Mouse (Mus musculus) heart, embryonic 11.5 days (tissue): ENCODE measurements around the gene Gm49333. TPM values are rescaled to one million over a fixed set of nuclear protein-coding genes. Genes with fewer than 3 reads are reported as not detected.

Source experiments
- ATAC-seq: fragments of 200-750 bp; cut with Nextera tagmentation; replicated peaks from 2 replicates; pipeline ENCODE4 v1.8.0; 2017; ENCODE audit warnings: moderate library complexity; ENCODE audit not compliant: insufficient number of reproducible peaks, low FRiP score, low TSS enrichment
- H3K27ac ChIP-seq: fragments of 300-500 bp; sonication (generic); 2 replicates; pipeline ENCODE4 v1.5.1; 2014; ENCODE audit warnings: mild to moderate bottlenecking, low read depth, low read length
- H3K27me3 ChIP-seq: fragments of 300-500 bp; sonication (generic); 2 replicates; pipeline ENCODE4 v1.6.1; 2014; ENCODE audit warnings: mild to moderate bottlenecking, low read length, mixed read lengths; ENCODE audit not compliant: control insufficient read depth, insufficient read depth
- H3K36me3 ChIP-seq: fragments of 300-500 bp; sonication (generic); 2 replicates; pipeline ENCODE4 v1.6.1; 2014; ENCODE audit warnings: mild to moderate bottlenecking, low read length, moderate library complexity, mixed read lengths; ENCODE audit not compliant: control insufficient read depth, insufficient read depth
- H3K4me1 ChIP-seq: fragments of 300-500 bp; sonication (generic); 2 replicates; pipeline ENCODE4 v1.6.1; 2014; ENCODE audit warnings: low read length; ENCODE audit not compliant: control insufficient read depth, insufficient read depth
- H3K4me2 ChIP-seq: fragments of 300-500 bp; sonication (generic); 2 replicates; pipeline ENCODE4 v1.6.1; 2014; ENCODE audit warnings: mild to moderate bottlenecking, moderate library complexity
- H3K4me3 ChIP-seq: fragments of 300-500 bp; sonication (generic); 2 replicates; pipeline ENCODE4 v1.5.1; 2014; ENCODE audit warnings: low read depth, low read length
- H3K9ac ChIP-seq: fragments of 300-500 bp; sonication (generic); 2 replicates; pipeline ENCODE4 v1.6.1; 2014; ENCODE audit warnings: mild to moderate bottlenecking, low read depth, low read length, moderate library complexity
- H3K9me3 ChIP-seq: fragments of 300-500 bp; sonication (generic); replicated peaks from 2 replicates; pipeline ENCODE4 v1.6.1; 2016; ENCODE audit warnings: low read length; ENCODE audit not compliant: control insufficient read depth
- WGBS: fragments of 180-500 bp; shearing (Covaris S2); extraction: QIAGEN DNeasy Blood & Tissue Kit; methylation state at CpG from one replicate; pipeline ENCODE4 v1.1.7; 2014; ENCODE audit not compliant: insufficient replicate concordance; 5-methylcytosine and 5-hydroxymethylcytosine counted together
- microRNA counts: library from miRNA; unstranded; fragments of <30 nt; microRNA quantifications from one replicate; lab custom pipeline; 2015
- microRNA-seq: library from miRNA; unstranded; fragments of <30 nt; microRNA quantifications from one replicate; pipeline ENCODE4, GENCODE M21; 2016; ENCODE audit warnings: borderline number of aligned reads
- polyA plus RNA-seq: library from polyadenylated mRNA; unstranded; fragments of >200 nt; fragmentation: Nextera tagmentation; extraction: Ambion mirVana; gene quantifications from 2 replicates; pipeline ENCODE4 v1.2.1, GENCODE M21; 2014

Gm49333 gene
- polyA plus RNA-seq, 1 experiment from 2014 or later, result not detected

- H3K36me3 ChIP-seq, result peaks cover 38% of the 10 kb centered on the region
- 89% methylated on average over 1 of the region's 1 CpGs for WGBS
Measured at GRCm38 (mm10) chr16:20691617-20692016, 80.2 kb downstream of the Gm49333 start.

GRCm38 (mm10) chr16:20692241-20692965 is 81.0 kb downstream of the Gm49333 start:
- Histone ChIP-seq H3K4me3 (no peak overlapping the region), H3K4me2 (peak overlapping the region; percentile 86), H3K36me3 (peaks cover 30% of the 10 kb centered on the region), H3K4me1 (peaks cover 15% of the 10 kb centered on the region; the same call in 1 of the 2 replicates), H3K27me3 (peaks cover 15% of the 10 kb centered on the region; the same call in 1 of the 2 replicates), H3K9me3 (no peaks in the 10 kb centered on the region), H3K9ac (no peak overlapping the region), H3K27ac (no peak overlapping the region)
- WGBS, result 46% methylated on average over 16 of the region's 16 CpGs
- ATAC-seq, result no peak

More at GRCm38 (mm10) chr16:20691617-20692016, 80.2 kb downstream of the Gm49333 start:
- Histone ChIP-seq H3K9me3 (no peaks in the 10 kb centered on the region), H3K27ac (no peak overlapping the region), H3K4me2 (no peak overlapping the region), H3K4me3 (no peak overlapping the region), H3K9ac (no peak overlapping the region), H3K27me3 (peaks cover 13% of the 10 kb centered on the region; the same call in 1 of the 2 replicates), H3K4me1 (peaks cover 15% of the 10 kb centered on the region; the same call in 1 of the 2 replicates)
- no peak for ATAC-seq

GRCm38 (mm10) chr16:20693111-20693701 is 81.8 kb downstream of the Gm49333 start, which contains the start of gene Fam131a:
Gene Fam131a (plus strand): TSS chr16:20693241.
- Histone ChIP-seq H3K36me3 (peaks cover 25% of the 10 kb centered on the region), H3K4me2 (peak within 1 kb of the TSS; percentile 86), H3K9ac (peak within 1 kb of the TSS; percentile 85), H3K4me1 (peaks cover 15% of the 10 kb centered on the region; the same call in 1 of the 2 replicates), H3K27me3 (peaks cover 15% of the 10 kb centered on the region; the same call in 1 of the 2 replicates), H3K9me3 (no peaks in the 10 kb centered on the region), H3K27ac (peak within 1 kb of the TSS; percentile 76), H3K4me3 (peak within 1 kb of the TSS; percentile 65)
- WGBS, result under 1% methylated on average over 36 of the region's 37 CpGs
- ATAC-seq, result peak; percentile 90

- no peaks in the 10 kb centered on the region for H3K9me3 ChIP-seq
- no peak overlapping the region for H3K4me2 ChIP-seq
- peaks cover 15% of the 10 kb centered on the region; the same call in 1 of the 2 replicates for H3K4me1 ChIP-seq
- WGBS, result 73% methylated on average over 8 of the region's 8 CpGs
- H3K9ac ChIP-seq, result no peak overlapping the region
- H3K27me3 ChIP-seq, result peaks cover 17% of the 10 kb centered on the region; the same call in 1 of the 2 replicates
- ATAC-seq, result no peak
- H3K27ac ChIP-seq, result no peak overlapping the region
- H3K4me3 ChIP-seq, result no peak overlapping the region
- peaks cover 13% of the 10 kb centered on the region for H3K36me3 ChIP-seq
Measured at GRCm38 (mm10) chr16:20694781-20695180, 83.4 kb downstream of the Gm49333 start.

MicroRNAs encoded within 50 kb of the gene (microRNA counts, 519-probe panel; counts per million panel counts)
- microRNA mmu-miR-1224 (lab: Ali Mortazavi, UCI), result 4,758 counts per million, percentile 43 among the panel's probes with 10 or more counts

Small RNA genes within 50 kb of the gene (microRNA-seq; reads per million reads assigned to microRNA genes)
- 0.47 reads per million for gene Mir1224

Other genes with a start within 250 kb of the Gm49333 start
- 54.6 and 66.1 TPM in 2 replicates for gene Abcc5, start 185.2 kb upstream of the Gm49333 start, polyA plus RNA-seq
- 83.3 and 96.1 TPM in 2 replicates for gene Eif2b5, start 112.8 kb upstream of the Gm49333 start, polyA plus RNA-seq
- 32.2 and 34.8 TPM in 2 replicates for gene Dvl3, start 94.6 kb upstream of the Gm49333 start, polyA plus RNA-seq
- gene Ap2m1, start 76.1 kb upstream of the Gm49333 start, polyA plus RNA-seq, result 490 and 502 TPM in 2 replicates
- 41.4 and 44.9 TPM in 2 replicates for gene Abcf3, start 63.0 kb upstream of the Gm49333 start, polyA plus RNA-seq
- gene Vwa5b2, start 22.1 kb upstream of the Gm49333 start, polyA plus RNA-seq, result 0.08 and 0.20 TPM in 2 replicates
- 26.6 and 28.0 TPM in 2 replicates for gene Eef1akmt4, start within 50 bp of the Gm49333 start, polyA plus RNA-seq
- gene Alg3, start 125 bp downstream of the Gm49333 start, polyA plus RNA-seq, result 39.5 and 41.3 TPM in 2 replicates
- gene Camk2n2, start 9.7 kb downstream of the Gm49333 start, polyA plus RNA-seq, result 0.84 and 0.96 TPM in 2 replicates
- 1.3 and 1.6 TPM in 2 replicates for gene Ece2, start 18.2 kb downstream of the Gm49333 start, polyA plus RNA-seq
- gene Psmd2, start 40.0 kb downstream of the Gm49333 start, polyA plus RNA-seq, result 275 and 327 TPM in 2 replicates
- gene Eif4g1, start 56.7 kb downstream of the Gm49333 start, polyA plus RNA-seq, result 117 and 133 TPM in 2 replicates
- 2.6 and 4.9 TPM in 2 replicates for gene Fam131a, start 81.6 kb downstream of the Gm49333 start, polyA plus RNA-seq
- gene Polr2h, start 106.1 kb downstream of the Gm49333 start, polyA plus RNA-seq, result 65.0 and 65.9 TPM in 2 replicates
- 5.7 and 6.7 TPM in 2 replicates for gene Clcn2, start 106.1 kb downstream of the Gm49333 start, polyA plus RNA-seq
- gene Chrd, start 121.5 kb downstream of the Gm49333 start, polyA plus RNA-seq, result 0.21 and 0.42 TPM in 2 replicates
- 0.49 TPM in 1 of 2 replicates, not detected in the other for gene Thpo, start 122.9 kb downstream of the Gm49333 start, polyA plus RNA-seq